Mouse (Mus musculus) neural tube, postnatal 0 days (tissue): ENCODE data around the gene Snip1. TPM values are rescaled to one million over a fixed set of nuclear protein-coding genes. Genes with fewer than 3 reads are reported as not detected.

Source experiments
- polyA plus RNA-seq: library from polyadenylated mRNA; unstranded; fragments of >200 nt; fragmentation: Nextera tagmentation; extraction: Ambion mirVana; gene quantifications from 2 replicates; pipeline ENCODE4 v1.2.1, GENCODE M21; 2015

The Snip1 gene
- 16.2 and 17.7 TPM in 2 replicates for polyA plus RNA-seq

DNA sequence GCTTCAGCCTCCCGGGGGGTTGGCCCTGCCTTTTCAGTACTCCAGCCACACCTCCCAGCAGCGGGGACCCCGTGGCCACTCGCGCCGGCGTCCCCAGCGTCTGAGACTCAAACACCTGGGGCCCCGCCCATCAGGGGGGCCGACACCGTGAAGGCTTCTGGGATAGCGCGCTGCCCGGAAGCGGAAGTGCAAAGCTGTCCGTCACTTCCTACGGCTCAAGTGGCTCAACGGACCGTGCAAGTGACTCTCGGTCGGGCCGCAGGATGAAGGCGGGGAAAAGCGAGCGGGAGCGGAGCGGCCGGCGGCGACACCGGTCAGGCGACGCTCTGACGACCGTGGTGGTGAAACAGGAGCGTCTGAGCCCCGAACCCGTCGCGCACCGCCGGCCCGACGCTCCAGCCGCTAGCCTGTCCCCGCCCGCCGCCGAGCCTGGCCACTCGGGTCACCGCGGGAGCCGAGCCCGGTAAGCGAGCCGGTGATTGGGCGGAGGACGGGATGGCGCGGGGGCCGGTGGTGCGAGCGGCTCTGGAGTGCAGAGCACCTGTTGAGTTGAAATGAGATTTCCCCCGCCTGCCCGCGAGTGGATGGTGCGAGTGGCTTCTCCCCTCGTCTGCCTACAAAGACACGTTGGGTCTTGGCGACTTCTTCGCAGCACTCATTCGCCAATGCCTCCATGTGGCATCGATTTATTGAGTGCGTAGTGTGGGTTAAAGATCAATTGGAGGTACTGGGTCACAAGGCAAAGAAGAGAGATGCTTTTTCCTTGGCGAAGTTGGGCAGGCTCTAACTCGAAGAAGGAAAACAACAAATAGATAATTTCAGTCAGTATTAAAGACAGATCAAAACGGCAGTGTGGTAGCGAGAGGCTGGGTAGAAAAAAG is at the start of gene Snip1:
Snip1 (plus strand) TSS at position 183 of the 881 bp plus-strand sequence.

DNA sequence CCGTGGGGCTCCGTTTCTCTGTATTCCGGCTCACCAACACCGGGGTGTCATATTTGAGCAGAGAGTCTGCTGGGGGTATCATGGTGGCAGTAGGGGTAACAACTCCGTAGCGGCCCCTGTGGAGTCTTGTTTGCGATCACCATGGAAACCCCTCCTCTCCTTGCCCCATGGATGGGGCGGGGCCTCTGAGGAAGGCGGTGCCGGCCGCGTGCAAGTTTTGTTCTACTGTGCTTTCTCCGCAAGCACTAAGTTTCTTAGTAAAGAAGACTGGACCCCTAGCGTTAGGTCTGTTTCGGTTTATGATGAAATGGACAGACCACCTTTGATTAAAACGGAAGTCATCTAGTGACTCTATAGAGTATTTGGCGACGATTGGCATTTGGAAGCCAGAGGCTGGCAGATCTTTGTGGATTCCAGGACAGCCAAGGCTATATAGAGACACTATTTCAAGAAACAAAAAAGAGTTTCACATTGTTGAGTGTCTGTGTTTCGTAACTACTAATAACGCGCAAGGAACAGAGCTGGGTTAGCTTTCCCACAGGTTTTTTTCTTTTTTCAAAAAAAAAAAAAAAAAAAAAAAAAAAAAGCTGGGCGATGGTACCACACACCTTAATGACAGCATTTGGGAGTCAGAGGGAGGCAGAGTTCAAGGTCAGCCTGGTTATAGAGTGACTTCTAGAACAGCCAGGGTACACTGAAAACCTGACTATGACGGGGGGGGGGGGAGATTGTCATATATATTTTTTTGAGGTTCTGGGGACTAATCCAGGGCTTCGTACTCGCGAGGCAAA is 760 bp upstream of the Snip1 start, which contains the start of gene Dnali1:
Dnali1 (minus strand) TSS at position 187 of the 791 bp plus-strand sequence.

DNA sequence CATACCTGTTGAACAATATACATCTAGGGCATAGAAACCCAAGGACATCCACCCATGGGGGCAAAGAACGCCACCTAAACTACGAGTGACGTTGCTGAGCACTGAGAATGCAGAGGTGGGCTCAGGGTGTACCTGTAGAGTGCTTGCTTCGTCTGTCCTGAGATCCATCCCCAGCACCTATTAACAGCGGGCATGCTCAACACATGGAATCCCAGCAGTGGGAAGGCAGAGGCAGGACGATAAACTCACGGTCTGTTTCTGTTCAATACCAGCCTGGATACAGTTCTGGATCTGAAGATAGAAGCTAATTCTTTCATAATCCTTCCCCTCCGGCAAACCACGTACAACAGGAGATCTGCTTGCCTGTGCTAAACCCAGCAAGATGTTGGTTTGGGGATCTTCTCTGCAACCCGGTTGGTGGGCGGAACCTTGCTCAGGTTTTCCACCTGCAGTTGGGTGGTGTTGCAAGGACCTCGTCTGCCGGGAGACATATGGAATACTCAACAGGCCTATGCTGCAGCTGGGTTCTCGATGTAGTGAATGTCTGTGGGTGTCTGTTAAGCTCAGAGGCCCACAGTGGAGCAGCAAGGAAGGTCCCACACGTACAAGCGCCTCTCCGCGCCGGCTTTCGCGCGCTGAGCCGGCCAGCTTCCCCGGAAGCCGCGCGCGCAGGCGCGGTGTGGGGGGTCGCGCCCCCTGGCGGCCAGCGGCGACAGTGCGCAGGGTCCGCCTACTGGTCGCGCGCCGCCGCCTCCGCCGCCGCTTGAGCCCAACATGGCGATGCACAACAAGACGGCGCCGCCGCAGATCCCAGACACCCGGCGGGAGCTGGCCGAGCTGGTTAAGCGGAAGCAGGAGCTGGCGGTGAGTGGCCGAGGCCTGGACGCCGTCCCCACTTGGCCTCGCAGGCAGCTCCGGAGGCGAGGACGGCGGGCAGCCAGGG is 18.2 kb downstream of the Snip1 start, which contains the start of gene Meaf6:
Meaf6 (plus strand) TSS at position 732 of the 943 bp plus-strand sequence.

Other genes with a start within 250 kb of the Snip1 start
- gene Yrdc, start 216.0 kb upstream of the Snip1 start, polyA plus RNA-seq, result 42.8 and 47.8 TPM in 2 replicates
- 169 and 185 TPM in 2 replicates for gene 1110065P20Rik, start 215.5 kb upstream of the Snip1 start, polyA plus RNA-seq
- 12.5 and 13.1 TPM in 2 replicates for gene Maneal, start 204.5 kb upstream of the Snip1 start, polyA plus RNA-seq
- gene Epha10, start 185.8 kb upstream of the Snip1 start, polyA plus RNA-seq, result 12.1 and 14.5 TPM in 2 replicates
- gene 9930104L06Rik, start 129.6 kb upstream of the Snip1 start, polyA plus RNA-seq, result 9.3 and 12.8 TPM in 2 replicates
- gene Cdca8, start 127.4 kb upstream of the Snip1 start, polyA plus RNA-seq, result 10.7 and 14.8 TPM in 2 replicates
- gene Rspo1, start 80.2 kb upstream of the Snip1 start, polyA plus RNA-seq, result 1.1 and 1.5 TPM in 2 replicates
- 74.0 and 75.1 TPM in 2 replicates for gene Gnl2, start 50.1 kb upstream of the Snip1 start, polyA plus RNA-seq
- gene Dnali1, start 969 bp upstream of the Snip1 start, polyA plus RNA-seq, result 1.1 and 1.2 TPM in 2 replicates
- 115 and 117 TPM in 2 replicates for gene Meaf6, start 18.5 kb downstream of the Snip1 start, polyA plus RNA-seq
- gene Zc3h12a, start 61.2 kb downstream of the Snip1 start, polyA plus RNA-seq, result 0.24 and 0.30 TPM in 2 replicates